Mouse (Mus musculus) right cerebral cortex, postnatal 36 days (tissue): ENCODE measurements around the gene 1110004F10Rik.

Source experiments
- DNase-seq, 2 experiments: peaks; one replicate each; pipeline ENCODE4 v3.0.0; 2022; ENCODE audit warnings: low spot score in 2 of 2, mixed read lengths in 1 of 2

1110004F10Rik gene

GRCm38 (mm10) chr7:116093466-116093850 is 54.3 kb downstream of the 1110004F10Rik start:
- no peak for DNase-seq

- DNase-seq, result no peak
These were observed 60.8 kb downstream of the 1110004F10Rik start for GRCm38 (mm10) chr7:116099952-116100528.

- DNase-seq, result no peak
These were observed 63.9 kb downstream of the 1110004F10Rik start for GRCm38 (mm10) chr7:116103091-116103490.

GRCm38 (mm10) chr7:116110661-116111060 is 71.5 kb downstream of the 1110004F10Rik start:
- DNase-seq, result no peak

DNA sequence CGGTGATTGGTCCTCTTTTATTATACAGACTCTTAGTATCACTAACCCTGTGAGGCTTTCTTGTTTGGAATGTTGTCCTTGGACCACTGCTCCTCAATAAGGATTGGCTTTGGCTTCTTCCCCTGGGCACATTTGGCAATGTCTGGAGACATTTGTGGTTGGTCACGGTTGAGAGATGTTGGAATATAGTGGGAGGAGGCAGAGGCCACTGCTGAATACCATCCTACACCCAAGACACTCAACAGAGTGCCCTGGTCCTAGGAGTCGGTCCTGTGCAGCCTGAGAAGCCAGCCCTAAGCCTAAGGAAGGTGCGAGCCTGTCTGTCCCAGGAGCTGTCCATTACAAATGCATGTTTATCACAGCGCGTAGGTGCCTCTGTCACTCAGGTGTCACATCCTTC is 72.3 kb downstream of the 1110004F10Rik start:
- DNase-seq, result no peak

DNA sequence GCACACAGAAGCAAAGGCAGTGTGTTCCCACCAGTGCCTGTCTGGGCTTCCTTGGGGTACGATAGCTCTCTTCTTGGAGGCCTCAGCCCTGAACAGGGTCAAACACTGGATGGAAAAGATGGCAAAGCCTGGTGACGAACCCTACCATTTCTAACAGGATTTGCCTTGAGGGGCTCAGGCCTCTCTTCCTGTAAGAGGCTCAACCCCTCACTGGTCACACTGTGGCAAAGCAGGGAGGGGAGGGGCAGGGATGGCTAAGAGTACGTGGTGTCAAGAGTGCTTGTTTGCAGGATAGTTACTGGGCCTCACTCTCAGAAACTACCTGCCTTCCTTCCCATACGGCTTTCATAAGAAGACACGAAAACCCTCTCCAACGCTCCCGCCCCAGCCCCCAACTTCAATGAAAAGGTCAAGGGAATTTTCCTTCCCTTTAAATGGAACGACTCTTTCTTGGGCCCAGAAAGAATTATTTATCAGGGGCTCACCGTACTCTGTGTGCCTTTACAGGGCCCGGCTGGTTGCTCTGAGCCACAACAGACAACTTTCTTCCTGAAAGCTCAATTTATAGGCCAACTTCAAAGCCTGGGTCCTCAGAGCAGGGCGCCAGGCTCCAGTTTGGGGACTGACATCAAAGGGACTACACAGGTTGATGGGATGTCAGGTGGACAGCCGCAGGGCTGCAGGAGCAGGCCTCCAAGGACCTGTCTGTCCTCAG is 76.2 kb downstream of the 1110004F10Rik start:
- DNase-seq, result no peak

DNA sequence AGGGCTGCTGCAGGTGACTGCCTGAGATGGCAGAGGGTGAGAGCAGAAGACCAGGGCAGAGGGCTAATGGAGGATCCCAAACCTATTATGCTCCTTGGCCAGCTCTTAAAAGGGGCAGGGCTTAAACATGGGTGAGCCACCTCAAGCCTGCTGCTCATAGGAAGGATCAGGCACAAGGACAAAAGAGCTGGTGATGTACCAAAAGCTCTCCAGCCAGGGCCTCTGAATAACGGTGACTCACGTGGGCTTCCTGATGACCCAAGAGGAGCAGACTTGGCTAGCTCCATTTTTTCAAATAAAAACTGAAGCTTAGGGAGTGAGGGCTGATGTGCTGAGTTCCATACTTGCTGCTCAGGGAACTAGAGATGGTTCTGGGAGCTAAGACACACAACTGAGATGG is 76.8 kb downstream of the 1110004F10Rik start:
- no peak for DNase-seq

DNA sequence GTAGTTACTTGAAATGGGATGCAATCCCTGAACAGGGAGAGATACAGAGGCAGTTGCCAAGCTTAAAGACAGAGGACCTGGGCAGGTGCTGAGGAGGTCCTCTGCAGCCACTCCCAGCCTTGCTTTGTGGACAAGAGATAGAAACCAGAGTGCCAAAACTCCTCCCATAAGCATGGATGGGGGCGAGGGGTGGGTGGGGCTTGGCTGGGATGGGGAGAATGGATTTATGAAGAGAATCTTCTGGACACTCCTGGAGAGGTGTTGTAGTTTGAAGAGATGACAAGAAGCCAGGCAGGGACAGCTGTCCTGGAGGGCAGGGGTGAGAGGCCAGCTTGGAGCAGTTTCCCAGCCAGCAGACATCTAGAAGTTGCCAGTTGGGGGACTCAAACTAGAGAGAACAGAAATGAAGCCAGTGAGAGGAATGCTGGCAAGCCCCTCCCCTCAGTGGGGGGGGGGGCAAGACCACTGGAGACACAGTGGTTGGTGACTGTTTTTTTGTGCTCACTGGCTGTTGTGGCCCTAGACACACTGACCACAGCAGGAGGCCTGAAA is 80.2 kb downstream of the 1110004F10Rik start:
- no peak for DNase-seq

GRCm38 (mm10) chr7:116120737-116121136 is 81.5 kb downstream of the 1110004F10Rik start:
- no peak for DNase-seq

DNA sequence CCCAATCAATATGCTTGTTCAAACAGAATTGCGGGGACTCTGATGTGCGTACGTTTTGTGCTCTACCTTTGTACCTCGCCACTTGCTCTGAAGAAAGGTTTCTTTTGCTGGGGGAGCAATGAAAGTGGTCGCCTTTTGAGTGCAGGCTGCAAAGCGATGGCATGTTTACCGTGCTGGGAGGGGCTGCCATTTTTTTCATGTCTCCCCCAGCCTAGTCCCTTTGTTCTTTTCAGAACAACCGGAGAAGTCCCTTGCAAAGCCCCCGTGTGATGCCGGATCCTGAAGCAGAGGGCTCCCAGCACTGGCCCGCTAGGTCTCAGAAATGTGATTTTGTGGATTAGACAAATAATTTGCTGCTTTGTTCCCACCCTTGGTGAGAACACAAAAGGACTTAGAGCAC is 82.0 kb downstream of the 1110004F10Rik start:
- DNase-seq, result no peak

DNA sequence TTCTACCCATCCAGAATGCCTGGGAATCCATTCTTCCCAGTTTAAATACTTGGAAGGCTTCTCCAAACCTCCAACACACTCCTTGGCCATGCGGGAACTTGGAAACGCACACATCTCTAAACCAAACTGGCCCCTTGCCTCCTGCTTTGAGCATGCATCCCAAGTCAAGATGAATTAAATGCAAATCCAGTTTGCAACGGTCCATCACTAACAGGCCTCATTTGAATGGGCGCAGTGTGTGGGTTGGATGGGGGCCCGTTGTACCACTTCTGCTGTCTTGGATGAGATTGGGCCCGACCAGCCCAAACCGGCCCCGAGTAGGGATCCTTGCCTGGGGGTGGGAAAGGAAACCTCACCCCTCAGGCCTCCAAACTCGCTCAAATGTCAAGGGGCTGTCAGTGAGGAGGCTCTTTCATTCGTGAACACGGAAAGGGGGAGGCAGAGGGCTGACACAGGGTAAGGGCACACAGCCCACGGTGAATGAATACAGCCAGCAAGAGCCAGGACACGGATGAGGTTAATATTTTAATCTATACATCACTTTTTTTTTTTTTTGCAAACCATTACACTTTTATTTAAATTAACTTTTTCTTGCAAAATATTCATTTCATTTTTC is 83.9 kb downstream of the 1110004F10Rik start:
- no peak for DNase-seq

- DNase-seq, result no peak
These were observed 84.4 kb downstream of the 1110004F10Rik start for GRCm38 (mm10) chr7:116123597-116123985.

GRCm38 (mm10) chr7:116124057-116124456 is 84.9 kb downstream of the 1110004F10Rik start:
- no peak for DNase-seq

- no peak for DNase-seq
These were observed 86.5 kb downstream of the 1110004F10Rik start for GRCm38 (mm10) chr7:116125671-116126070.

GRCm38 (mm10) chr7:116127052-116127451 is 87.9 kb downstream of the 1110004F10Rik start:
- DNase-seq, result no peak

- no peak for DNase-seq
These were observed 89.1 kb downstream of the 1110004F10Rik start for GRCm38 (mm10) chr7:116128286-116128685.

- DNase-seq, result no peak
These were observed 90.2 kb downstream of the 1110004F10Rik start for GRCm38 (mm10) chr7:116129374-116129773.

GRCm38 (mm10) chr7:116131390-116131789 is 92.2 kb downstream of the 1110004F10Rik start:
- DNase-seq, result no peak

DNA sequence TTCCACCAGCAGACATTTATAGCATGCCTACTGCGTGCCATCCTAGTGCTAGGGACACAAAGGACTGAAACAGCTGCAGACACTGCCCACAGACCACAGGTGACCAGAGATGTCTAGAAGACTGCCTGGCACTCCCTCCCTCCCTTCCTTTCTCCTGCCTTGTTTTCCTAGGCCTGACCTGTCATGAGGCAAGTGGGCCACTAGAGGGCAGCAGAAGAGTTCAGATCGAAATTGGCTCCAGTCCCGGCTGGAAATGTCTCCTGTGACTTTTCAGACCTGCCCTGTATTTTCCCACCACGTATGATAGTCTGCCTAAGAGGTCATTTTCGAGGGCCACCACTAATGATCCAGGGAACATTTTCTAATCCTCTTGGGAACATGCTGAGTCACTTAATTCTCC is 92.9 kb downstream of the 1110004F10Rik start:
- DNase-seq, result peak; percentile 60 to 71

DNA sequence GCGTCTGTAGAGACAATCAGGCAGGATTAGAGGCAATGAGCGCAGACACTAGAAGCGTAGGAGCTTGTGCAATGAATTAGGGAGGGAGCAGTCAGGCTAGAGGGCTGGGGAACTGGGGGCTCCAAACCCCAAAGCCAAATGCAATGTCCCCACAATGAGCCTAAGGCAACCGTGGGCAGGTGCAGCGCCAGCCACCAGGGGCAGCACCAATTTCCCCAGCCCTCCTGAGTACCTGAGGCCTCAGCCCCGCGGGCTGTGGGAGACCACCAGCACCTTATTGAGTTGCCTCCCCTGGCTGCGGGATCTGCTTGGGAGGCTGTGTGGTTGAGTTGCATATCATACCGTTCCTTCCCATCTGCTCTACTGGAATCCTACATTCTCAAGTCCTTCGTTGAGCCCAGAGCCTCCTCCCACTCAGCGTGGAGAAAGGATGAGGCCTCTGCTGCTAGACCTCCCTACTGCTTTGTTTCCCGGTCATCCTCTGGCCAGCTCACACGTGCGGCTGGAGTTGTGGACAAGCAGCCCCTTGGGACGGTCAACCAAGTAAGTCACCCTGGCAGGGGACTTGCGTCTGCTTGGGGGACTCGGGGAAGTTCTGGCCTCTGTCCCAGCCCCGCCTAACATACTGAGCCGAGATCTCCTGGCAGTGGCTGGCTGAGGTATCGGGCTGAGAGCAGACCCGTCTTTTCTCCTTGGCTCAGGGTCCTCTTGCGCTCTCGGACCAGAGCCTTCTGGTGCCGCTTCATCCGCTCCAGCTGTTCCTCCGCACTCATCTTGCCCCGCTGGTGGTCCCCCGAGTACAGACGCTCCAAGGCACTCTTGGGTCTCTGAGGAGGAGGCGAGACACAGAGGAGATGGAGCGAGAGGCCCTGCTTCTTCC is 95.5 kb downstream of the 1110004F10Rik start:
- DNase-seq, result no peak

GRCm38 (mm10) chr7:116137149-116137548 is 98.0 kb downstream of the 1110004F10Rik start:
- DNase-seq, result no peak

GRCm38 (mm10) chr7:116137671-116138070 is 98.5 kb downstream of the 1110004F10Rik start:
- no peak for DNase-seq
